Mouse (Mus musculus) spleen, postnatal 4 days (tissue): ENCODE results near the gene Slc16a4.

Experiments used
- DNase-seq, 2 experiments: peaks; one replicate each; pipeline ENCODE4 v3.0.0; 2022; ENCODE audit warnings: low spot score in 2 of 2

Gene Slc16a4

GRCm38 (mm10) chr3:107360341-107360740 is 69.3 kb downstream of the Slc16a4 start:
- no peak for DNase-seq
